Mouse (Mus musculus) midbrain, embryonic 10.5 days (tissue): ENCODE results near the gene Rps12. TPM values are rescaled to one million over a fixed set of nuclear protein-coding genes. Genes with fewer than 3 reads are reported as not detected.
"Not testable (repeated sequence)": the region's sequence is repeated elsewhere in the genome, so short reads cannot be mapped to it uniquely, and the experiment has no call there.

Source experiments
- DNase-seq: peaks from one replicate; pipeline ENCODE4 v3.0.0-alpha.2; 2017; ENCODE audit warnings: low spot score
- H3K27ac ChIP-seq: fragments of 300-500 bp; sonication (generic); replicated peaks from 2 replicates; pipeline ENCODE4 v1.5.1; 2016; ENCODE audit warnings: mild to moderate bottlenecking
- H3K27me3 ChIP-seq: fragments of 300-500 bp; sonication (generic); 2 replicates; pipeline ENCODE4 v1.6.1; 2016; ENCODE audit warnings: low read depth, mild to moderate bottlenecking; ENCODE audit not compliant: poor library complexity, severe bottlenecking
- H3K36me3 ChIP-seq: fragments of 300-500 bp; sonication (generic); 2 replicates; pipeline ENCODE4 v1.6.1; 2016; ENCODE audit warnings: mild to moderate bottlenecking, moderate library complexity
- H3K4me1 ChIP-seq: fragments of 300-500 bp; sonication (generic); 2 replicates; pipeline ENCODE4 v1.6.1; 2016
- H3K4me3 ChIP-seq: fragments of 300-500 bp; sonication (generic); 2 replicates; pipeline ENCODE4 v1.5.1; 2016; ENCODE audit warnings: mild to moderate bottlenecking, moderate library complexity
- H3K9me3 ChIP-seq: fragments of 300-500 bp; sonication (generic); replicated peaks from 2 replicates; pipeline ENCODE4 v1.6.1; 2016; ENCODE audit warnings: mild to moderate bottlenecking
- WGBS: fragments of 180-500 bp; shearing (Covaris S2); methylation state at CpG from one replicate; pipeline ENCODE4 v1.1.7; 2016; 5-methylcytosine and 5-hydroxymethylcytosine counted together
- polyA plus RNA-seq: library from polyadenylated mRNA; unstranded; fragments of >200 nt; fragmentation: Nextera tagmentation; extraction: Ambion mirVana; gene quantifications from 2 replicates; pipeline ENCODE4 v1.2.1, GENCODE M21; 2016

The Rps12 gene
- polyA plus RNA-seq, 1 experiment from 2014 or later: 145 TPM

GRCm38 (mm10) chr10:23799933-23800332, 12.9 kb upstream of the Rps12 start:
- Histone ChIP-seq H3K27me3 (no peaks in the 10 kb centered on the region), H3K4me1 (peaks cover 41% of the 10 kb centered on the region), H3K4me3 (no peak overlapping the region), H3K36me3 (peaks cover 29% of the 10 kb centered on the region), H3K9me3 (no peaks in the 10 kb centered on the region), H3K27ac (peak overlapping the region; percentile 33; the same call in 1 of the 2 replicates)
- no peak for DNase-seq
- 15% methylated on average over 3 of the region's 3 CpGs for WGBS

GRCm38 (mm10) chr10:23798142-23798541, 11.1 kb upstream of the Rps12 start:
- Histone ChIP-seq H3K4me3 (peak overlapping the region; percentile 72), H3K27me3 (no peaks in the 10 kb centered on the region), H3K9me3 (no peaks in the 10 kb centered on the region), H3K36me3 (peaks cover 19% of the 10 kb centered on the region), H3K4me1 (peaks cover 41% of the 10 kb centered on the region), H3K27ac (no peak overlapping the region)
- 88% methylated on average over 1 of the region's 1 CpGs for WGBS
- DNase-seq: no peak

DNA sequence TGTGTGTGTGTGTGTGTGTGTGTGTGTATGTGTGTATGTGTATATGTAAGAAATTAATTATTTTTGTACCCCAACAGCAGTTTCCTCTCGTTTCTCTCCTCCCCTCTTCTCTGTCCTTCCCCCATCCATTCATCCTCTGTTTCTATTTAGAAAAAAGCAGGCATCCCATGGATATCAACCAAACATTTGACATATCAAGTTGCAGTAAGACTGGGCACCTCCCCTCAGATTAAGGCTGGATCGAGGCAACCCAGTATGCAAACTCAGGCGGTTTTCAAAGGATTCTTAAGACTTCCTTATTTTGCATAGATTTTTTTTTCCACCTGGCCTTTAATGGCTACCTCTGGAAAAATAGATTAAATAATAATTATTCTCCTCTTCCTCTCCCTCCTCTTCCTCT, 10.5 kb upstream of the Rps12 start:
- H3K27ac ChIP-seq: no peak overlapping the region
- no peaks in the 10 kb centered on the region for H3K9me3 ChIP-seq
- peak overlapping the region; percentile 72 for H3K4me3 ChIP-seq
- H3K27me3 ChIP-seq: no peaks in the 10 kb centered on the region
- H3K36me3 ChIP-seq: peaks cover 17% of the 10 kb centered on the region
- peaks cover 41% of the 10 kb centered on the region for H3K4me1 ChIP-seq
- DNase-seq: no peak
- 28% methylated on average over 3 of the region's 3 CpGs for WGBS

GRCm38 (mm10) chr10:23796551-23797503, 9.8 kb upstream of the Rps12 start, which contains the start of gene Slc18b1:
Gene Slc18b1, plus strand, starts transcription at chr10:23796986.
- peaks cover 41% of the 10 kb centered on the region for H3K4me1 ChIP-seq
- H3K4me3 ChIP-seq: peak within 1 kb of the TSS; percentile 72
- peak; percentile 64 for DNase-seq
- peaks cover 10% of the 10 kb centered on the region for H3K36me3 ChIP-seq
- WGBS: 6% methylated on average over 43 of the region's 43 CpGs
- H3K27me3 ChIP-seq: no peaks in the 10 kb centered on the region
- peak within 1 kb of the TSS; percentile 88 for H3K27ac ChIP-seq
- H3K9me3 ChIP-seq: no peaks in the 10 kb centered on the region

GRCm38 (mm10) chr10:23795871-23796520, 8.9 kb upstream of the Rps12 start:
- Histone ChIP-seq H3K36me3 (peaks cover 2% of the 10 kb centered on the region; the same call in 1 of the 2 replicates), H3K4me1 (peaks cover 41% of the 10 kb centered on the region), H3K9me3 (no peaks in the 10 kb centered on the region), H3K4me3 (peak overlapping the region; percentile 72), H3K27ac (peak overlapping the region; percentile 88), H3K27me3 (no peaks in the 10 kb centered on the region)
- no peak for DNase-seq
- 61% methylated on average over 9 of the region's 9 CpGs for WGBS

DNA sequence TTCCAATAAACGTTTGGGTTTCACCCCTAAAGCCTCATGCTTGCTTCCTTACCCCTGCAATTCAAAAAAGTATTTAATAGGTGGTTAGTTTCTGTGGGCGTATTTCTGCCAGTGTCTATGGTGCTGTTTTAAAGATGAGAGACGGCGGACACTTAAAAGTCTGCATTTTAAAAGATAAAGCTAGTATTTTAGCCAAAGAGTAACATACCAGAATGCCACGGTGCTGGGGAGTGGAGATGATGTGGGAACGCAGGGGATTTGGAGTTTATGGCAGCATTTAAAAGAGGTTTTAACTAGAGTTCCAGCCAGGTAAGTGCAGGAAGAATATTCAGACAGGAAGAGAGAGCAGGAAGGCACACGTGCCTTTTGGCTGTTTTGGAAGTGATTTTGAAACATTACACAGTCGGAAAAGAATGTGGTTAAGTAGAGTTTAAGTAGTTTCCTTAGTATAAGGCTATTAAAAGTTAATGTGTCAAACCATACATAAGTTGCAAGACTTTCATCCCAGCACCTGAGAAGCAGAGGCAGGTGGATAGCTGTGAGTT, 1.1 kb upstream of the Rps12 start:
- Histone ChIP-seq H3K27ac (peak overlapping the region; percentile 93), H3K4me3 (peak overlapping the region; percentile 93), H3K9me3 (no peaks in the 10 kb centered on the region), H3K27me3 (no peaks in the 10 kb centered on the region), H3K4me1 (peaks cover 28% of the 10 kb centered on the region), H3K36me3 (peaks cover 34% of the 10 kb centered on the region)
- DNase-seq: no peak
- 16% methylated on average over 8 of the region's 8 CpGs for WGBS

- peak overlapping the region; percentile 93 for H3K4me3 ChIP-seq
- not testable (repeated sequence) for DNase-seq, H3K27me3 ChIP-seq, H3K9me3 ChIP-seq
- WGBS: under 1% methylated on average over 23 of the region's 23 CpGs
- peaks cover 28% of the 10 kb centered on the region for H3K4me1 ChIP-seq
- peak overlapping the region; percentile 93 for H3K27ac ChIP-seq
- peaks cover 48% of the 10 kb centered on the region for H3K36me3 ChIP-seq
Measured at GRCm38 (mm10) chr10:23786631-23787038, 440 bp downstream of the Rps12 start.

DNA sequence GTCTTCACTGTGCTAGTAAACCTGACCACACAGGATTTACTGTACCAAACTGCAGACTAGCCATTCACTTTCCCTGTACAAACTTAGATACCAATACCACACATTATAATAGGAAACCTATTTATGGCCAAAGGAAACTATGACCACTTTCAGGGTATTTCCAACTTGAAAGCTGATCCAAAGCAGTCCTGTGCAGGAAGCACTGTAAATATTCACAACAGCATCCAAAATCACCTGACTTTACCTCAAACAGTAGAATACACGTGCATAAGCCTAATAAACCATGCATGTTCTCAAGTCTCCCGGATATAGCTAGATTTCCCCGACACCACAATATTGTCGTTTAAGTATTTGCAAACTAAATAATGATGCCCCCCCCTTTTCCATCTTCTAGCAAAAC, 1.0 kb downstream of the Rps12 start:
- peaks cover 28% of the 10 kb centered on the region for H3K4me1 ChIP-seq
- WGBS: 2% methylated on average over 4 of the region's 4 CpGs
- peak overlapping the region; percentile 93 for H3K27ac ChIP-seq
- DNase-seq: no peak
- H3K27me3 ChIP-seq: no peaks in the 10 kb centered on the region
- H3K4me3 ChIP-seq: peak overlapping the region; percentile 93
- peaks cover 53% of the 10 kb centered on the region for H3K36me3 ChIP-seq
- no peaks in the 10 kb centered on the region for H3K9me3 ChIP-seq

DNA sequence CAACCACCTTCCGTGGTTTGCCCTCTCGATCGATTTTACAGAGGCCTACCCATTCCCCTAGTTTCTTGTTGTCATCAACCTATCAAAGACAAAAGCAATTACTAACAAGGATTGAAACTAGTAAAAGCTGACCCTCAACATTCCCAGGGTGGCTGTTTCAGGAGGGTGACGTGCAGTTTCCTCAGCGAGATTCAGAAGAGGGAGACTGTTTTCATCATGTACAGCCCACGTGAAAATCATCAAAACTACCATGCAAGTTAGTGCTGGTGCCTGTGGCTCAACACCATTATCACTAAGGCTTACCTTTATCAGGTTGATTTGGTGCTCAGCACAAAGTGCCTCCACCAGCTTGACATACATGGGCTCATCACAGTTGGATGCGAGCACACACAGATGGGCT, 1.5 kb downstream of the Rps12 start:
- H3K27ac ChIP-seq: peak overlapping the region; percentile 93
- H3K36me3 ChIP-seq: peaks cover 57% of the 10 kb centered on the region
- H3K4me3 ChIP-seq: peak overlapping the region; percentile 93
- H3K27me3 ChIP-seq, DNase-seq, H3K9me3 ChIP-seq: not testable (repeated sequence)
- H3K4me1 ChIP-seq: peaks cover 28% of the 10 kb centered on the region
- 48% methylated on average over 7 of the region's 7 CpGs for WGBS

GRCm38 (mm10) chr10:23784121-23784520, 3.0 kb downstream of the Rps12 start:
- H3K4me1 ChIP-seq: peaks cover 28% of the 10 kb centered on the region
- no peaks in the 10 kb centered on the region for H3K27me3 ChIP-seq
- no peaks in the 10 kb centered on the region for H3K9me3 ChIP-seq
- DNase-seq: no peak
- no peak overlapping the region for H3K27ac ChIP-seq
- no peak overlapping the region for H3K4me3 ChIP-seq
- 48% methylated on average over 2 of the region's 2 CpGs for WGBS
- peaks cover 62% of the 10 kb centered on the region for H3K36me3 ChIP-seq

GRCm38 (mm10) chr10:23783493-23783884, 3.6 kb downstream of the Rps12 start:
- Histone ChIP-seq H3K4me3 (no peak overlapping the region), H3K27ac (no peak overlapping the region), H3K9me3 (no peaks in the 10 kb centered on the region), H3K4me1 (peaks cover 25% of the 10 kb centered on the region), H3K27me3 (no peaks in the 10 kb centered on the region), H3K36me3 (peaks cover 62% of the 10 kb centered on the region)
- no peak for DNase-seq
- WGBS: 23% methylated on average over 2 of the region's 2 CpGs

DNA sequence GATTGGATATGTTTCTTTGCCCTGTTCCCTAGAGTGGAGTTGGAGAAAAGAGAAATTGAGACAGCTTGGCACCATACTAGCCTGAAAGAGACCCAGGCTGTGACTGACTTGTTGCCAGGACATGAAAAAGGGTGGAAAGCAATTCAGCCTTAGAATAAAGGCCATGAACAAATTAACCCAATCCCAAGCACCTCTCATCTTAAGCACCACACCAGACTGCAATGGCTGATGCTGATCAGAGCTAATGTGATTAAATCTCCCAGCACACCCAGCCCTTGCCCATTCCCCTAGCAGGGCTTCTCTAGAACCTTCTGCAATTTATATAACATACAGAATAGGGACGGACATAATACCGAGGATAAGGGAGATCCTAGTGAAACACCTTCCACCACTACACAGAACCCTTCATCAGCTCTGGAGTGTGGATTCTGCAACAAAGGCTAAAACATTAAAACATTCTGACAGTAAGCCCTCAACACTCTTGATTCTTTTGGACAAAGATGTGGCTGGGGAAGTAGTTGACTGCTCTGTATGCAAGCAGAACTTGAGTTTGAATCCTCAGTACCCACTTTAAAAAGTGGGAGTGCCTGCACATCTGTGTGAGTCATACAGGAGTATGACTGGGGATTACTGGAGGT, 4.1 kb downstream of the Rps12 start:
- H3K36me3 ChIP-seq: peaks cover 62% of the 10 kb centered on the region
- 37% methylated on average over 2 of the region's 2 CpGs for WGBS
- H3K27ac ChIP-seq: no peak overlapping the region

More for the DNA sequence above, 4.1 kb downstream of the Rps12 start:
- H3K27me3 ChIP-seq: no peaks in the 10 kb centered on the region
- peaks cover 20% of the 10 kb centered on the region for H3K4me1 ChIP-seq
- DNase-seq: no peak
- H3K9me3 ChIP-seq: no peaks in the 10 kb centered on the region
- no peak overlapping the region for H3K4me3 ChIP-seq
